Mouse (Mus musculus) layer of hippocampus, postnatal 10 days (tissue): ENCODE measurements around the gene Fam19a5. TPM values are rescaled to one million over a fixed set of nuclear protein-coding genes. Genes with fewer than 3 reads are reported as not detected.

Source experiments
- DNase-seq, 2 experiments: peaks; one replicate each; pipeline ENCODE4 v3.0.0; 2021; ENCODE audit warnings: low spot score in 2 of 2
- microRNA-seq, 2 experiments: library from miRNA; unstranded; fragments of <30 nt; microRNA quantifications; one replicate each; pipeline ENCODE4 v1.2.0; 2021
- total RNA-seq, 2 experiments: library from RNA; stranded (reverse); gene quantifications; 2 replicates each; pipeline ENCODE4 v1.2.3; 2021

Fam19a5 gene
- total RNA-seq, 2 experiments from 2014 or later: 90.6 to 93.6 TPM

- DNase-seq: no peak
Measured at GRCm38 (mm10) chr15:87723455-87723986, 179.4 kb downstream of the Fam19a5 start.

GRCm38 (mm10) chr15:87726657-87727236 is 182.6 kb downstream of the Fam19a5 start:
- peak in 1 of 2 experiments; percentile 31 for DNase-seq

GRCm38 (mm10) chr15:87736345-87736744 is 192.2 kb downstream of the Fam19a5 start:
- DNase-seq: no peak

GRCm38 (mm10) chr15:87755482-87755881 is 211.4 kb downstream of the Fam19a5 start:
- no peak for DNase-seq

- no peak for DNase-seq
Measured at GRCm38 (mm10) chr15:87765876-87766275, 221.8 kb downstream of the Fam19a5 start.

- DNase-seq: no peak
Measured at GRCm38 (mm10) chr15:87773955-87774354, 229.9 kb downstream of the Fam19a5 start.

GRCm38 (mm10) chr15:87783331-87783730 is 239.2 kb downstream of the Fam19a5 start:
- no peak for DNase-seq

GRCm38 (mm10) chr15:87789671-87790070 is 245.6 kb downstream of the Fam19a5 start:
- no peak for DNase-seq

GRCm38 (mm10) chr15:87793661-87794060 is 249.6 kb downstream of the Fam19a5 start:
- no peak for DNase-seq

GRCm38 (mm10) chr15:87796571-87796970 is 252.5 kb downstream of the Fam19a5 start:
- DNase-seq: no peak

Small RNA genes lying within 50 kb of the gene (microRNA-seq; reads per million reads assigned to microRNA genes)
- 0 reads per million in 2 experiments for gene Mir6393
